Mouse (Mus musculus) spleen, adult 12 weeks (tissue): ENCODE results near the gene Pcdh15.

ENCODE experiments used
- DNase-seq: peaks from one replicate; pipeline ENCODE4 v3.0.0; 2022; ENCODE audit warnings: low spot score

Gene Pcdh15

DNA sequence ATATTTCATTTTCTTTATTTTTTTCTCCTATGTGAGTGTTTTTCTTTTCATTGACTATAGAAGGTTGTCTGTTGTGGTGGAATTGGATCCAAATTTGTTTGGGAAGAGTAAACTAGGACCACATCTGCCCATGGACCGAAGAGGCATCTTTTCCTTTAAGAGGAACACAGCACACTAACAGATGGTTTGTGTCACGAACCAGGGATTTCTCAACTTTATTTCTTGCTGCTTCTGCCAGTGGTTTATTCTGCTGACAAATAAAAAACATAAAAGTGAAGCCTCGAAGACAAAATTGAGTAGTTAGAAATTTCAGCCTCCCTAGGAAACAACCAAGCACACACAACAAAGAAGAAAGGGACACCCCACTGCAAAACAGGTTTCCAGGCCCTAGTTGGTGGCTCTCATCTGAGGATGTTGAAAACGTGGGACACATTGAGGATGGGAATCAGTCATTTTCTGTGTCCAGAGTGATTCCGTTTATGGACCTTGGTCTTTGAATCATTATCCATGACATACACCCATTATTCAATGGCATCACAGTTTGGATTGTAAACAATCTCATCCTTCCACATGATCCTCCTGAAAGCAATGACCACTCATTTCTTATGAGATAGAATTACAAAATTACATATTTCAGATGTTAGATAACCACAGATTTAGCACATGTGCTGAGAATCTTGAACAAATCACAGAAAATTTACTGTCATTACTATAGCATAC is 1206.5 kb downstream of the Pcdh15 start:
- no peak for DNase-seq

DNA sequence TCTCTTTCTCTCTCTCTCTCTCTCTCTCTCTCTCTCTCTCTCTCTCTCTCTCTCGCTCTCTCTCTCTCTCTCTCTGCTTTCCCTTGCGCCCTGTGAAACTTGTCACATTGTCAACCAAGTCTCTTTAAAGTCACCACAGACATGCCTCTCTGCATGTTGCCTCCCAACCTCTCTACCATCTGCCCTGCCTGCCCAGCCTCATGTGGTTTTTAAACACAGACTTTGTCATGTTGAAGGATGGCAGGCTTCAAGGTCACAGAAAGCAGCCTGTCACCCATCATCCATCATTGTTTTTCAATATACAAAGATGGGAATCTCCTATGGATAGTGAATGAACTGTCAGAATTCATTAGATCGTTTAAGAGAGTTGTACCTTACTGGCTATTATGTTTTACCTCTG is 1207.9 kb downstream of the Pcdh15 start:
- DNase-seq: no peak

DNA sequence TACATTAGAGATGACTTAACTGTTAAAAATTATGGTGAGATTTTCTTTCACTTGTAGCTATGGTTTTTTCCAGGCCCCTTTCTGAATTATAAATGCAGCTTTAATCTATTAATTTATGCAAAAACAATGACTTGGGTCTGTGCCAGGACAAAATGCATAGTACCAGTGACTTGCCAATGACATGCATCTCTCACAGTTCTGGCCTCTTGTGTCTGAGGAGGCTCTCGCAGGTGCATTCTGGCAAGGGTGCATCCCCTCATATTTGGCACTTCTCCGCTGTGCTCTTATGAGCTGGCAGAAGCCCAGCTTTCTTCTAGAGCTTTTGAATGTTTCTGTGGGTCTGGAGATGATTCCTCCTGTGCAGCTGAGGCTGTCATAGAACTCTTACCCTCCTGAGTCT is 1216.9 kb downstream of the Pcdh15 start:
- DNase-seq: no peak

DNA sequence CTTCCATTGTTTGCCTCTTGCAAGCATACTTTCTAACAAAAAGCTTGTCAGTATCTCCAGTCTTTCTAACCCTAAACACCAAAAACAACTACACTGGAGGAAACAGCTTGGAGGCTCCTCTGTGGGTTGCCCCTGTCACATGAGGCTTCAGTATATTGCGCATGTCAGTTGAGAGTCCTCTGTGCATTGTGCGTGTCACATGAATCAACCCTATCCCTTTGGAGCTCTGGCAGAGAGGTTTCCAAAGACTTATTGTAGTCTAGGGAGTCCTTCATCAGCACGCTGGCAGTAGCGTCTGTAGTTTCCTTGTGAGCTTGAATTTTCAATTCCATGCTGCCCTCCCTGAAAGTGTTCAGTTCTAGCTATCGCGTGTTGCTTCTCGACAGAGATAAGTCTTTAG is 1236.3 kb downstream of the Pcdh15 start:
- no peak for DNase-seq

DNA sequence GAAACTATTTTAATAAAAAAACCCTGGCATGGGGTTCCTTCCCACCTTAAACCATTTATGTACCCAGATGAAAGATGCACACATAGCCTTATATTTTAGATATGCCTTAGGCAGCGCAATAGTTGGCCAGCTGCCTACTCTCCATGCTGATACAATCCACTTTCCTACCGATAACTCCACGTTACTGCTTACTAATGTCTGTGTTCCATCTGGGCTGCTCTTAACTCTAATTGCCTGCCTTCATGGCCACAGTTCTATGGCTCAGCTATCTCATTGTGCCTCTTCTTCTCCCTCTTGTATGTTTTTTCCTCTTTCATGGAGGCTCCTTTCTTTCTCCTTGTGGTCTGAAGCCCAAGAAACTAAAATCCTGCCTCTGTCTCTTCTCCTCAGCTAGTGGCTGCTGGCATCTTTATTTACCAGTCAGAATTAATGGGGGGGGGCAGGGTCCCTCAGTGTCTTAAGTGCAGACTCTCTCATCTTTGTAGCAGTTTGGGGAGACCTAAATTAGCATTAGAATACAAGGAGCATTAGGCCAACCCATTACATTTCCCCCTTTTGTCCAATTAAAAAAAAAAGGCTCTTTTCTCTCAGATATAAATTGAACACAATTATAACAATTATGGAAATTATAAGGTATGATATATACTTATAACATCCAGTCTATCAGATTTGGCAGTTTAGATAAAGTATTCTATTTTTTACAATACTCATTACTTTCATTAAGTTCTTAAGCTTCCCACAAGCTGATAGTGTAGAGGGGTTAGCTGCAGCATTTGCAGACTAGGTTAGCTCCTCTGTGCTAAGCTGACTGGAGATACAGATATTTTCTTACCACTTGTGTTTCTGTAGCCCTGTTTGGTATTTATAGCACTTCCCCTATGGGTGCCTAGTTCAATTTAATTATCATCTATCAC is 1240.4 kb downstream of the Pcdh15 start:
- no peak for DNase-seq

DNA sequence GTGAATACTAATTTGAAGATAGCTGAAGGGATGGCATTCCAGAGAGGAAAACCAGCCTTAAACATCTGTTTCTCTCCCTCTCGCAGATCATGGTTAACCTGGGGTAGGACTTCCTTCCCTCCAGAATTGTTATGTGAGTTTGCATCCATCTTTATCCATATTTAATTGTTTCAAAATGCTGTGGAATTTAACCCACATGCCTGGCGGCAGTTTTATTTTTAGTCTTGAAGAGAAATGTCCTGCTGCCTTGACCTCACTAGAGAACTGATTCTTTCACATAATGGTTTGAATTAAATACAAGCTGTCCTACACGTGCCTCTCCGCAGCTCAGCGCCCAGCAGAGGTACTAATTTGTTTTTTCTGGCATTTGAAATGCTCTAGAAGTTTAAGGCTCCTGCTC is 1260.4 kb downstream of the Pcdh15 start:
- DNase-seq: no peak

DNA sequence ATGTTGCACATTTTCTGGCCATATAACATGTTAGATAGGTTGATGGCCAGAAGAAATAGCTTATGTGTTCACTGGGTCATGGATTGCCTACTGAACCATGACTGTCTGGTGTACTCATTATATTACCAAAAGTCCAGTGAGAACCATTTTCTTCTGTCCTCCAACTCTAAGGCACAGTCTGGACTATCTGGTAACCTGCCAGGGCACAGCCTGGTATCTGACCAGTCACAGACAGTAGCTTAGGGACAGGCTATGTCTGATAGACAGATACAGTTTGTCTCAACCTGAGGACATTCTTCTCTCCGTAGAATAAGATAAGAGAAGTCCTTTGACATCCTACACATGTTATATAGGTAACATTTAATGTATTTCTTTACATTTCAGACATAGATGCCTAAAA is 1279.6 kb downstream of the Pcdh15 start:
- no peak for DNase-seq

DNA sequence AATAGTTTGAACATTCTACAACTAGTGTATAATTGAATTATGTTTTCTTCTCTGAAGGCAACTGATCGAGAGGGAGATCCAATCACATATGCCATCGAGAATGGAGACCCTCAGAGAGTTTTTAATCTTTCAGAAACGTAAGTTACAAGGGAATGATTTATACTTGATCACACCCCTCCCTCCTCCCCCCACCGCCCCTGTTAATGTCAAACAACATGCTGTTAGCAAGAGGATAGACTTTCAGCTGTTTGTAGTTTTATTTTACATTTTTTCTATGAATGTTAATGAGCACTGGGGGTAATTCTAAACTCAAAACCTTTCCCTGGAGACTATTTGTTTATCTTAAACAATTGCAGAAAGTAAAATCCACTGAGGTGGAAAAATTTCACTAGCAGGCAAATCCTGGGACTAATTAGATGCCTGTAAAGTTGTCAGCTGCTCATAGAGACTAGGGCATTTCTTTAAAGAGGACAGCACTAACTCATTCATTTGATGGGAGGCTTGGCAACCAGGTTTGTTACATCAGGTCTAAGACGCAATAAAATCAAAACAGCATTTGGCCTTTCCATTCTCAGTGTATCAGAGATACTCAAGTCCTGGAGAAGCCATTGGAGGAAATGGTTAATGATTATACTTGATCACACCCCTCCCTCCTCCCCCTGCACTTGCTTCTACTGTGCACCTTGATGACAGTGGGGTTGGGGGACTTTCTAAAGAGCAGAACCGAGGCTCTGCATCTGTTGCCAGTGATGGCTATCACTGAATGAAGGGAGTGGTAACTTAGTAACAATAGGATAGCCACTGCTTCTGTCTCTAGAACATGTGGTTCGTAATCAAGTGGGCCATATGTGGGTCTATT is 1280.4 kb downstream of the Pcdh15 start:
- no peak for DNase-seq

DNA sequence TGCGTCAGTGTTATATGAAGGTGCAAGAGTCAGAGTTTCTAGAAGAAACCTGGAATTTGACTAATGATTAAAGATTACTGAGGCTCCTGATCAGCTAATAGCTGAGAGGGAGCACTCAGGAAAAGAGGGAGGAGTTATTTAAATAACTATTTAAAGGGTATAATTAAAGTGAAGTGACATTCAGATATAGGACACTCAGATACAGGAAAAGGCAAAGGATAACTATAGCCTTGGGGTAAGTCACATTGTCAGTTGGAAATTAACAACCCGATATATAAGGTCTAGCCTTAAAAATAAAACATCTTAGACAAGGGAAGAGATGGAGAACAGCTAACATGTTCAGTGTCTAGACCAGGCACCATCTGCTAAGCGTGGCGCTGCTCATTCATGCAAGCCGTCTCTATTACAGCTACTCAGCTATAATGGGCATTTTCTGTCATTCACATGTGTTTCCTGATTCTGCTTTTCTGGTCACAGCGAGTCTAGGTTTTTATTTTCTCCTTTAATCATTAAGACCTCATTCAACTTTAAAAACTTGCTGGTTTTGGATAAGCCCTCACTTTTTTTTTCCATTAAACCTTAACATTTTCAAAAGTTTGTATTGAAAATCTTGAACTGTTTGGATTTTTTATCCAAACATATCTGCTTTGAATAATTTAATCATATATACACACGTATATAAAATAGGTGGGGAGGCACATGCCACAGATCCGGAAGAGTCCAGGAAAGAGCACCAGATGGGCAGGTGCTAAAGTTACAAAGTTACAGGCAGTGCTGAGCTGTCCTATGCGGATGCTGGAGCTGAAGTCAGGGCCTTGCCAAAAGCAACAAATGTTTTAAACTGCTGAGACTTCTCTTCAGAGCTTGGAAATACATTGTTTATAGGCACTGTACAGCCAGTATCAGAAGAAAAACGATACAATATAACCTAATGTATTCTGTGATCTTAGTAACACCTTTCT is 1288.7 kb downstream of the Pcdh15 start:
- no peak for DNase-seq

DNA sequence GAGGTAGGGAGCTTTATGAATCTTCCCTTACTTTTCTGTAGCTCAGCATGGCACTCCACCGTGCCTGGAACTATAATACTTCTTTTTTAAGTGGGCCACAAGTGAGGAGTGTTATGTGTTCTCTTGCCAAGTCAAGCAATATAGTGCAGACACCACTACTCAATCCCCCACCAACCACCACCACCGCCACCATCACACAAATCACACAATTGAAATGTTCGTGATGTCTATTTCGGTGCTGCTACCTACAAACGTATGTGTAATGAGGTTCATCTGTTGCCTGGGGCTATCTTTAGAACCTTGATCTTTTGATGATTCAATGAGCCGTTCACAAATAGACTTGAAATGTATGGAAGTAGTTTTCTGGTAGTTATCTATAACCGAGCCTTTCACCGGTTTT is 1304.0 kb downstream of the Pcdh15 start:
- DNase-seq: no peak

DNA sequence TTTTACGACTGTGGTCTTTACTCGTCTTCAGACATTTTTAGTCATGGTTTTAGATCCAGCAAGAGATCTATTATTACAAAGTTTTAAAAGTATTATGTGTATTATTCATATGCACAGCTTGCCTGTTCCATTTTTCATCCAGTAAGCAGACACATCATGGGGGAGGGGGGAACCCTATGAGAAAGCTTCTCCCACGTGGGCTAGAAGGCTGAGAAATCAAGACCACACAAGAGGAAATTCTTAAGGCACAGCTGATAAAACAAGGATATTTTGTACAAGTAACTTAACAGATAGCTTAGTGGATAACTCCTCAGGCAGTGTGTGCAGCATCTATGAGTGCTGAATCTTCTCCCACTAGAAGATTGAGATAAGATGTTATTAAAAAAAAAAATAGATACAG is 1314.9 kb downstream of the Pcdh15 start:
- DNase-seq: no peak

DNA sequence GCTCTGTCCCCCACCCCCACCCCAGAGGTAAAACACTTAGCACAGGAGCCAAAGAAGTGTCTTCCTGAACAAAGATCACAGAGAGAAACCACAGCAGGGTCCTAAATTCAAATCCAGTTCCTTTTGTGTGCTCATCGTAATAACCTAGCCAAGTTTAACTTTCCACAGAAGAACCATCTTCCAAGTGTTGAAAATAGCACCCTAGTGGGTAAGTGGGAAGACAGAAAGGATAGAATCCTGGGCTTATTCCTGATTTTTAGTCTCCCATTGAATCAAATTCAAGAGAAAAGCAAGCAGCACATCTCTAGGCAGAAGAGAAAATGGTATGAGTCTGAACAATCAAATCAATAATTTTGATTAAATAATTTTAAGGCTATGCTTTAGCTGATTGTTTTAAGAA is 1315.8 kb downstream of the Pcdh15 start:
- DNase-seq: no peak

DNA sequence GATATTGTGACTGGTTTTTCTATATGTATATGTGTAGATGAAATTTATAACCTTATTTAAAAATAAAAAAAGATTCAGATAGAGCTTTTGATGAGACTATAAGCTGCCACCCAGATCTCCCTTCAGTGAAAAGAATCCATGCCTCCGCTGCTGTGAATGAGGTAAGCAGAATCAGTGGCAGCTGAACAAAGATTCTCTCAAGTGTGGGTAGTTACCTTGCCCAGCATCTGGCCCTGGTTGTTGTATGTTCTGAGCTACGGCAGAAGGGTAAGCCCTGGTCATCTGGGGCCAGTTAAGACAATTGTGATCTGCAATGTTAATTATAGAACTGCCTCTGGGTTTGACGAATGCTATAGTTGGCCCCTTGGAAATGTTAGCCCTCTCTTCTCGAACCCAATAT is 1316.2 kb downstream of the Pcdh15 start:
- no peak for DNase-seq

DNA sequence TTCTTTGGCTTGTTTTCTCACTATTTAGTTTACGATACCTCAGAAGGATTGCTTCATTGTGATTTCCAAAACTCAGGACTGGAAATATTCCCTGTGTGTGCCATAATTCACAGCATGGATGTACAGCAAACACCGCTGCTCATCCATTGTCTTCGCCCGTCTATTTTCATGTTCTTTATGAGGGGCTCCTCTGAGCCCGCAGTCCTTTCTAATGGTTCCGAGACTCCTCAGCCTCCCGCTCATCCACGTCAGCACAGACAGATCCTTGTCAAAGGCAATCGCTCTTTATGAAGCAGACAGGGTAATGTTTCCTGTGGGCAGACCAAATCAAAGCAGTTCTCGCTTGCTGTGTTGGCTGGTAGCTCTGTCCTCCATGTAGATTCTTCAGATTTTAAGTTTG is 1316.8 kb downstream of the Pcdh15 start:
- no peak for DNase-seq

DNA sequence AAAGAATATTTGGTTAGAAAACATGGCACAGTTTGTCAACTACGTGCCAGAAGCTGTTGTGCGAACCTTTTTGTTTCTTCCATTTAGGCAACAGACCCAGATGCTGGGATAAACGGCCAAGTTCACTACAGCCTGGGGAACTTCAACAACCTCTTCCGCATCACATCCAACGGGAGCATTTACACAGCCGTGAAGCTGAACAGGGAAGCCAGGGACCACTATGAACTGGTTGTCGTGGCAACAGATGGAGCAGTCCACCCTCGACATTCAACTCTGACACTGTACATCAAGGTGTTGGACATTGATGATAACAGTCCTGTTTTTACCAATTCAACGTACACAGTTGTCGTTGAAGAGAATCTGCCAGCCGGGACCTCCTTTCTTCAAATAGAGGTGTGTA is 1350.9 kb downstream of the Pcdh15 start:
- no peak for DNase-seq

DNA sequence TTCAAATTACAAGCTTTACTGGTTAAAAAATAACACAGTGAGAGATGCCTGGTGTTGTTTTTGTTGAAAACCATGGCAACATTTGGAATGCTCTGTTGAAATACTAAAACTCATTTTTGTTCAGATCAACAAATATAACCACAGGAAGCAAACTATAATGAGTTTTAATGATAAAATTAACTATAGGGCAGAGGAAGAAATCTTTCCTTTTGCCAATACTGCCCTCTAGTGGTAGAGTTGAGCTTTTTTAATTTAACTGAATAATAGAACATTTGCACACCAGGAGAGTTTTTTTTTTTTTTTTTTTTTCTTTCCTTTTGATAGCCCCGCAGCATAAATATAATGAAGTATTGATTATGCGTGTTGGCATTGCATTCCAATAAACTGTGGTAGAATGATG is 1364.8 kb downstream of the Pcdh15 start:
- DNase-seq: no peak

DNA sequence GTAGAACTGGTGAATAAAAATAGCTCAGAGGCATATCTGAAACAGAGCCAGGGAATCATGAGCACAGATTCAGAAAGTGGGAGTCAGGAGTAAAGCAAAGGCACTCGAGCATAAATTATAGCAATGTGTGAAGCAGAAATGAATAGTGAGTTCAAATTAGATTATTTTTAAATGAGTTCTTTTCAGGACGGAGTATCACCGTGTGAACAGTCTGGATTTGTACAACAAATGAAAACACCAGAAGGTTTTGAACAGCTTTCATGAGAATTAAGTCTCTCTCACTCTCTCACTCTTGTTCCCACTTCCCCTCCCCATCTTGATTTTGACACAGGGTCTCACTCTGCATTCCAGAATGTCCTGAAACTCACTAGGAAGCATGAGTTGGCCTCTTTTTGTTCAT is 1381.6 kb downstream of the Pcdh15 start:
- no peak for DNase-seq

DNA sequence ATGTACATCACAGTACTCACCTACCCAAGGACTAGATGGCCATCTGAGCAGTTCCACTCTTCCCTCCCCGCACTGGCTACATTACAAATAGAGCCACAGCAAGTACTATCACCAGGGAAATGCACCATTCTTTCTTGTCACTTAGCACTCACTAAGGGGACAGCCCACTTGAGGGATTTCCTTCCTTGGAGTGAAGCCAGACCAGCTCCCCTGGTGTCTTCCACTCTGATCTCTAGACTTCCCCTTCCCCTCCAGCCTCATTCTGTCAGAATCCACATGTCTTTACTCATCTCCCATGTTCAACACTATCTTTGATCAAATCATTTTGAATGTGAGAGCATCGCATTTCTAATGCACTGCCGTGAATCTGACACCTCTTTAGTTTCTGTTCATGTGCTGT is 1413.2 kb downstream of the Pcdh15 start:
- no peak for DNase-seq

DNA sequence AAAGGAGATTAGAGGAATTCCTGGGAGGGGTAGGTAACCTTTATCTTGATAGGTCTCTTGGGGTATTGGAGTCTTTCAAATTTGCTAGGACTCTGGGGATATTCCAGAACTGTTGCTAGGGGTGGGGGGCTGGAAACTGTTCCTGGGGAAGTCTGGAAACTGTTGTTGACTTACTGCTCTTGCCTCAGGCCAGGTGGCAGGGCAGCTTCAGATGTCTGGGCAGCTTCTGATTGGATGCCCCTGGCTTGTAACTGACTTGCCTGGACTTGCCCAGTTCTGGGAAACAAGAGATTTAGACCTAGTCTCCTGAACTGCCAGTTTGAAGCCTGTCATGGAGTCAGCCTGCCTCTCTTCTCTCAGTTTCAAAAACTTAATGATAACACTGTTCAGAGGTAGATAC is 1414.6 kb downstream of the Pcdh15 start:
- DNase-seq: no peak

DNA sequence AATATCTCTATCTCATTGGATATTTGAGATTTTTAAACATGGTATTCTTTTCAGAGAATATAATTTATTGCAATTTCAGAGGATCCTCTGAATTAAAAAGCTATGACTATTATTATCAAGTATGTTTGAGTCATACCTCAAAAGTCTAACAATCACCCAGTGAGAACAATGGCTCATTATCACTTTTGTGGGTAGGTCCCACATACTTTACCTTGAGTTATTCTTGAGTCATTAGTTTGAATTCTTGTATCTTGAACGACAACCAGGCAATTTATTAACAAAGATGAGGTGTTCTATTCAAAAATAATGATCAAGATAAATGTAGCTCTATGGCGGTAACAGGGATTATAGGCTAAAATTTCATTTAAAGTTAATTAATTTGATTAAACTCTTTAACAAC is 1439.2 kb downstream of the Pcdh15 start:
- no peak for DNase-seq

DNA sequence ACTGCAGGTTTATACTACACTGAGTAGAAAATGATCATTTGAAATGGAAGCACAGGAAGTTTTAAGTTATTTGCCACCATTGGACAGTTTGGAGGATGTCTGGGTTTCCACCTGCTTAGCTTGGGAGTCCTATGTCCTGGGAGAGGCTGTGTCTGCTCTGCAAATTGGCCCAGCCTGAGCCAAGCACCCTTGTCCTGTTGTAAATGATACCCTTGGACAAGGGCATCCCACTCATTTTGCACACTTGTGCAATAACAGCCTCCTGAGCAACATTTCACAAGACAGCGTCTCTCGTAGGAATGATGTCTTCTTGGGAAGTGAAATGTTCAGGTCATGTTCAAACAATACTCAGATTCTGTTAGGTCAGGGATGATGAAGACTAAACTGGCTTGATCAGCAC is 1456.2 kb downstream of the Pcdh15 start:
- no peak for DNase-seq
